Mouse (Mus musculus) CH12.LX (cell line): ENCODE results near the gene E2f3. TPM values are rescaled to one million over a fixed set of nuclear protein-coding genes. Genes with fewer than 3 reads are reported as not detected.
A peak's percentile ranks its signal among the peaks of the same experiment; 100 is the strongest.

ENCODE experiments used
- DNase-seq: peaks from one replicate; pipeline ENCODE4 v3.0.0-alpha.2; 2013; ENCODE audit errors: extremely low read depth
- H3K27ac ChIP-seq: 2 replicates; pipeline ENCODE4 v1.5.1; 2012; ENCODE audit warnings: low read depth, mild to moderate bottlenecking, control low read depth, moderate library complexity; ENCODE audit not compliant: insufficient read depth
- H3K27me3 ChIP-seq: replicated peaks from 2 replicates; pipeline ENCODE3; 2012; ENCODE audit warnings: inconsistent platforms
- H3K36me3 ChIP-seq, 2 experiments: replicated peaks in 1 of 2; 2 replicates each; pipeline versions ENCODE3 to v1.6.1; 2012; ENCODE audit warnings: inconsistent platforms in 1 of 2, low read length in 1 of 2, mild to moderate bottlenecking in 1 of 2, mixed read lengths in 1 of 2, moderate library complexity in 1 of 2; ENCODE audit not compliant: control insufficient read depth in 1 of 2, insufficient read depth in 1 of 2
- H3K4me1 ChIP-seq, 2 experiments: 2 replicates each; pipeline ENCODE4 v1.6.1; 2012; ENCODE audit warnings: inconsistent platforms in 1 of 2, moderate library complexity in 1 of 2; ENCODE audit not compliant: insufficient read depth in 2 of 2, control insufficient read depth in 1 of 2
- H3K4me2 ChIP-seq: 2 replicates; pipeline ENCODE4 v1.6.1; 2012; ENCODE audit warnings: low read depth, mild to moderate bottlenecking, control low read depth; ENCODE audit not compliant: poor library complexity, insufficient read depth, severe bottlenecking
- H3K4me3 ChIP-seq, 3 experiments: fragments of 150-350 bp in 1 of 3; sonication (generic) in 1 of 3; replicated peaks in 1 of 3; 2 replicates each; pipeline versions ENCODE3 to v1.5.1; 2011 to 2012; ENCODE audit warnings: low read depth in 2 of 3, low read length in 2 of 3, mild to moderate bottlenecking in 2 of 3, moderate library complexity in 2 of 3, control low read depth in 1 of 3, improper control_type of control experiment in 1 of 3, inconsistent platforms in 1 of 3, mixed read lengths in 1 of 3; ENCODE audit not compliant: poor library complexity in 1 of 3
- H3K79me2 ChIP-seq: replicated peaks from 2 replicates; pipeline ENCODE4 v1.6.1; 2012; ENCODE audit warnings: mild to moderate bottlenecking, moderate library complexity; ENCODE audit not compliant: control insufficient read depth, poor library complexity, insufficient read depth, severe bottlenecking; ENCODE audit errors: extremely low read depth
- H3K9ac ChIP-seq: 2 replicates; pipeline ENCODE4 v1.6.1; 2012; ENCODE audit warnings: low read depth, mild to moderate bottlenecking, control low read depth, moderate library complexity; ENCODE audit not compliant: insufficient read depth
- H3K9me3 ChIP-seq: replicated peaks from 2 replicates; pipeline ENCODE3; 2012; ENCODE audit warnings: low read length, inconsistent platforms, mixed read lengths
- BHLHE40 ChIP-seq: IDR thresholded peaks from 2 replicates; pipeline ENCODE4 v1.6.1; 2011; ENCODE audit warnings: mild to moderate bottlenecking, low read depth, low read length, improper control_type of control experiment
- CHD1 ChIP-seq: IDR thresholded peaks from 2 replicates; pipeline ENCODE4 v1.6.1; 2012; ENCODE audit warnings: low read depth, low read length, improper control_type of control experiment, inconsistent platforms
- CTCF ChIP-seq, 2 experiments: IDR thresholded peaks in 1 of 2; conservative IDR thresholded peaks in 1 of 2; 2 replicates each; pipeline ENCODE4 v1.5.1; 2011 to 2012; ENCODE audit warnings: low read depth in 2 of 2, low read length in 2 of 2, improper control_type of control experiment in 1 of 2, inconsistent platforms in 1 of 2, mild to moderate bottlenecking in 1 of 2, moderate library complexity in 1 of 2
- ELF1 ChIP-seq: IDR thresholded peaks from 2 replicates; pipeline ENCODE4 v1.6.1; 2014; ENCODE audit warnings: low read depth, mild to moderate bottlenecking, inconsistent platforms, low read length, improper control_type of control experiment
- EP300 ChIP-seq: IDR thresholded peaks from 2 replicates; pipeline ENCODE4 v1.6.1; 2011; ENCODE audit warnings: low read length, improper control_type of control experiment
- ETS1 ChIP-seq: conservative IDR thresholded peaks from 2 replicates; pipeline ENCODE4 v1.6.1; 2012; ENCODE audit warnings: low read depth, mild to moderate bottlenecking, inconsistent platforms, low read length, improper control_type of control experiment, moderate library complexity
- GABPA ChIP-seq: IDR thresholded peaks from 2 replicates; pipeline ENCODE4 v1.6.1; 2012; ENCODE audit warnings: low read depth, low read length, improper control_type of control experiment, inconsistent platforms; ENCODE audit not compliant: insufficient replicate concordance
- IRF4 ChIP-seq: IDR thresholded peaks from 2 replicates; pipeline ENCODE4 v1.6.1; 2014; ENCODE audit warnings: low read depth, mild to moderate bottlenecking, inconsistent platforms, low read length, improper control_type of control experiment
- MAFK ChIP-seq: IDR thresholded peaks from 2 replicates; pipeline ENCODE4 v1.6.1; 2011; ENCODE audit warnings: low read length, improper control_type of control experiment; ENCODE audit not compliant: insufficient replicate concordance
- MAZ ChIP-seq: IDR thresholded peaks from 2 replicates; pipeline ENCODE4 v1.6.1; 2012; ENCODE audit warnings: low read depth, mild to moderate bottlenecking, inconsistent platforms, low read length, improper control_type of control experiment, moderate library complexity
- NRF1 ChIP-seq: IDR thresholded peaks from 2 replicates; pipeline ENCODE4 v1.6.1; 2014; ENCODE audit warnings: low read depth, mild to moderate bottlenecking, inconsistent platforms, low read length, improper control_type of control experiment, moderate library complexity
- POLR2A ChIP-seq: IDR thresholded peaks from 2 replicates; pipeline ENCODE4 v1.6.1; 2011; ENCODE audit warnings: low read depth, mild to moderate bottlenecking, improper control_type of control experiment, low read length
- RAD21 ChIP-seq: IDR thresholded peaks from 2 replicates; pipeline ENCODE4 v1.6.1; 2011; ENCODE audit warnings: low read depth, mild to moderate bottlenecking, low read length, improper control_type of control experiment, moderate library complexity
- RCOR1 ChIP-seq: conservative IDR thresholded peaks from 2 replicates; pipeline ENCODE4 v1.6.1; 2012; ENCODE audit warnings: low read depth, mild to moderate bottlenecking, inconsistent platforms, low read length, improper control_type of control experiment
- SIN3A ChIP-seq: IDR thresholded peaks from 2 replicates; pipeline ENCODE4 v1.6.1; 2012; ENCODE audit warnings: low read length, improper control_type of control experiment, inconsistent platforms
- USF1 ChIP-seq: IDR thresholded peaks from 2 replicates; pipeline ENCODE4 v1.6.1; 2014; ENCODE audit warnings: low read depth, mild to moderate bottlenecking, inconsistent platforms, low read length, improper control_type of control experiment
- ZMIZ1 ChIP-seq: IDR thresholded peaks from 2 replicates; pipeline ENCODE4 v1.6.1; 2012; ENCODE audit warnings: low read depth, mild to moderate bottlenecking, inconsistent platforms, low read length, improper control_type of control experiment
- ZNF384 ChIP-seq: IDR thresholded peaks from 2 replicates; pipeline ENCODE4 v1.6.1; 2012; ENCODE audit warnings: low read depth, low read length, improper control_type of control experiment, inconsistent platforms
- dilution Hi-C: fragments of 300-500 bp; cut with MboI; formaldehyde crosslinking; loops from 2 replicates; pipeline ENCODE4 v1.14.3; 2020; ENCODE audit warnings: low sequenced_read_pairs; ENCODE audit not compliant: extremely low pct_unique_long_range_greater_than_20kb, extremely low pct_ligation_motif_present
- in situ Hi-C: fragments of 300-500 bp; cut with MboI; formaldehyde crosslinking; loops from 3 replicates; pipeline ENCODE4 v1.14.3; 2019; ENCODE audit warnings: low sequenced_read_pairs, low pct_ligation_motif_present, low pct_unique_long_range_greater_than_20kb, mixed read lengths
- polyA plus RNA-seq: library from polyadenylated mRNA; unstranded; fragments of >175 nt; gene quantifications from 2 replicates; pipeline ENCODE4 v1.2.1, GENCODE M21; 2012; ENCODE audit warnings: low read depth; ENCODE audit not compliant: insufficient read length
- total RNA-seq, 2 experiments: library from RNA; depleted of rRNA; stranded (reverse); fragments of 300-350 nt in 1 of 2; fragments of >200 nt in 1 of 2; gene quantifications; 2 replicates each; pipeline ENCODE4 v1.2.3; 2012 to 2014

Gene E2f3
- total and polyA plus RNA-seq, 3 experiments: 7.6 to 20.7 (median 12.9) TPM

- Histone ChIP-seq H3K27me3 (no peaks in the 10 kb centered on the region), H3K9me3 (no peaks in the 10 kb centered on the region), H3K4me1 (no peaks in the 10 kb centered on the region), H3K36me3 (no peaks in the 10 kb centered on the region), H3K27ac (no peak overlapping the region), H3K4me2 (no peak overlapping the region), H3K4me3 (no peak overlapping the region), H3K9ac (no peak overlapping the region), H3K79me2 (no peaks in the 10 kb centered on the region)
- no peak for DNase-seq
- in situ Hi-C loops (no loop called here), dilution Hi-C loops (no loop called here)
- TF ChIP-seq MAFK (no peak), POLR2A (no peak)
Observed at GRCm38 (mm10) chr13:30027841-30028240, 42.0 kb upstream of the E2f3 start.

- Histone ChIP-seq H3K4me3 (no peak overlapping the region), H3K4me1 (peaks cover 0 to 5% of the 10 kb centered on the region in 2 experiments; a peak in 1 of 4 replicates), H3K79me2 (no peaks in the 10 kb centered on the region), H3K36me3 (no peaks in the 10 kb centered on the region), H3K4me2 (no peak overlapping the region), H3K9me3 (no peaks in the 10 kb centered on the region), H3K27ac (no peak overlapping the region), H3K9ac (no peak overlapping the region), H3K27me3 (no peaks in the 10 kb centered on the region)
- no peak for DNase-seq
- dilution Hi-C loops (no loop called here), in situ Hi-C loops (no loop called here)
- peak; percentile 37 for TF ChIP-seq ETS1
- TF ChIP-seq ZMIZ1: no peak
- no peak for TF ChIP-seq RCOR1
- no peak for TF ChIP-seq CTCF (conservative IDR thresholded peaks at IDR 0.05 in 1 of 2, IDR thresholded peaks at IDR 0.05 in 1 of 2; ENCODE audit: low read depth in 2 of 2, low read length in 2 of 2)
- no peak for TF ChIP-seq ZNF384
- peak; percentile 64; the same call in 1 of the 2 replicates for TF ChIP-seq IRF4
- no peak for TF ChIP-seq MAZ
- TF ChIP-seq EP300: peak; percentile 60; the same call in 1 of the 2 replicates
- TF ChIP-seq CHD1: no peak
- no peak for TF ChIP-seq GABPA
- TF ChIP-seq, all 38 proteins: peak for 3
Observed at GRCm38 (mm10) chr13:30022487-30022886, 36.6 kb upstream of the E2f3 start.

- Histone ChIP-seq H3K9me3 (no peaks in the 10 kb centered on the region), H3K79me2 (no peaks in the 10 kb centered on the region), H3K27ac (no peak overlapping the region), H3K4me1 (peaks cover 0 to 5% of the 10 kb centered on the region in 2 experiments; a peak in 1 of 4 replicates), H3K27me3 (no peaks in the 10 kb centered on the region), H3K36me3 (no peaks in the 10 kb centered on the region), H3K9ac (no peak overlapping the region), H3K4me2 (no peak overlapping the region), H3K4me3 (no peak overlapping the region)
- dilution Hi-C loops: no loop called here
- DNase-seq: no peak
- in situ Hi-C loops: no loop called here
- TF ChIP-seq MAFK (no peak), RAD21 (no peak), MAZ (no peak), BHLHE40 (no peak), EP300 (no peak), NRF1 (no peak), SIN3A (no peak), POLR2A (no peak), ELF1 (no peak), RCOR1 (no peak), USF1 (no peak)
Observed at GRCm38 (mm10) chr13:30018573-30018972, 32.7 kb upstream of the E2f3 start.
